Mouse (Mus musculus): ENCODE data around the gene Fam50a.
"Not testable (repeated sequence)": the region's sequence is repeated elsewhere in the genome, so short reads cannot be mapped to it uniquely, and the experiment has no call there.

The Fam50a gene

GRCm38 (mm10) chrX:74330166-74330930, 17.5 kb downstream of the Fam50a start:
- DNase-seq (ENCODE audit: low spot score) = no peak

- no peak for DNase-seq (ENCODE audit: low spot score)
Observed at GRCm38 (mm10) chrX:74352645-74353466, 40.0 kb downstream of the Fam50a start.

GRCm38 (mm10) chrX:74353467-74353770, 40.6 kb downstream of the Fam50a start, which contains the start of gene Lage3:
Lage3 (minus strand) TSS chrX:74353618.
- DNase-seq (ENCODE audit: low spot score) = peak; percentile 73

GRCm38 (mm10) chrX:74357069-74357468, 44.2 kb downstream of the Fam50a start:
- DNase-seq (ENCODE audit: low spot score) = not testable (repeated sequence)

- no peak for DNase-seq (ENCODE audit: low spot score)
Observed at GRCm38 (mm10) chrX:74359171-74359570, 46.3 kb downstream of the Fam50a start.

GRCm38 (mm10) chrX:74367512-74367911, 54.7 kb downstream of the Fam50a start:
- DNase-seq (ENCODE audit: low spot score) = no peak

GRCm38 (mm10) chrX:74368209-74368909, 55.5 kb downstream of the Fam50a start:
- DNase-seq (ENCODE audit: low spot score) = peak; percentile 77
